Mouse (Mus musculus): ENCODE data around the gene Pnma5.

Gene Pnma5

GRCm38 (mm10) chrX:72985607-72986006 lies 51.3 kb downstream of the Pnma5 start:
- no peak for DNase-seq
